Mouse (Mus musculus) lung, adult 2 months (tissue): ENCODE measurements around the gene Prkca. TPM values are rescaled to one million over a fixed set of nuclear protein-coding genes. Genes with fewer than 3 reads are reported as not detected.

Source experiments
- DNase-seq: peaks from one replicate; pipeline ENCODE4 v3.0.0; 2022
- H3K4me1 ChIP-seq: fragments of 200-500 bp; 2 replicates; pipeline ENCODE4 v1.6.1; 2011; ENCODE audit warnings: low read length; ENCODE audit not compliant: control insufficient read depth, insufficient read depth
- H3K4me3 ChIP-seq: fragments of 200-500 bp; replicated peaks from 2 replicates; pipeline ENCODE3; 2011; ENCODE audit warnings: low read depth, mild to moderate bottlenecking, control low read depth, low read length; ENCODE audit errors: extremely low read depth
- CTCF ChIP-seq: fragments of 200-500 bp; IDR thresholded peaks from 2 replicates; pipeline ENCODE4 v1.5.1; 2011; ENCODE audit warnings: mild to moderate bottlenecking, low read length, control low read depth; ENCODE audit not compliant: insufficient read depth
- POLR2A ChIP-seq: fragments of 200-500 bp; IDR thresholded peaks from 2 replicates; pipeline ENCODE4 v1.6.1; 2011; ENCODE audit warnings: low read depth, mild to moderate bottlenecking, control low read depth, low read length, borderline replicate concordance; ENCODE audit errors: extremely low read depth
- WGBS: fragments of 180-500 bp; shearing (Covaris S2); methylation state at CpG from one replicate; pipeline ENCODE4 v1.1.7; 2018; 5-methylcytosine and 5-hydroxymethylcytosine counted together
- polyA plus RNA-seq: library from polyadenylated mRNA; depleted of rRNA; stranded (reverse); fragments of >200 nt; gene quantifications from 2 replicates; pipeline ENCODE4 v1.2.3, GENCODE M21; 2012

Gene Prkca
- polyA plus RNA-seq, 1 experiment = 13.5 TPM

DNA sequence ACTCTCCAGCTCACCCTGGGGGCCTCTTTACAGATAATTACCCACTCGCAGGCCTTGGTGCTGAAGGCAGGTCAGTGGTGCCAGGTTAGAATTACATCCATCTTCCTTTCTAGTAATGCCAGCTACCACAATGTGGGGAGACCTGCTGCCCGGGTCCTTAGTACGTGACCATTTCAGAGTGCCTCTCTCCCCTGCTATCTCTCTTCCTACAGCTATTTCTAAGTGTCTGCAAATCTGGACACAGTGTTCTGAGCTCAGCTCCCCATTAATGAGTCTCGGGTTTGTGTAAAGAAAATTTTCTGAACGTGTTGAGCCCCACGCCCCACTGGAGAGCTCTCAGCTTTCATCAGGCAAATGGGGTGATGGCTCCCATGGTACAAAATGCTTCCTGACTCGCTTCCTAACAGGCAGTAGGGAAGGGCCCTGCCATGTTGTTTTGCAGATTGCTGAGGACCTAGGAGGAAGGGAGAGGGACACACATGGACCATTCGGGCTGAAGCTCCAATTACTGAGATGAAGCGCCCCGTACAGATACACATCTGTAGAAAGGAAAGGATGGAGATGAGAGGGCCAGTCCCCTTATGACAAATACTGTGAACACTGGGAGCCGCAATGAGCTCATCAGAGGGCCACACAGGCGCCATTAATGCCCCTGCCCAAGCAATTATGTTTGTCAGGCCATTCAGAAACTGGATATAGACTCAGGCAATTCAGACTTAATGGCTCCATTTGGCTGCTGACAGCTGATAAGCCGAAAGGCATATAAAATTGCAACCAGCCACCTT, 386.0 kb downstream of the Prkca start:
- no peaks in the 10 kb centered on the region for H3K4me1 ChIP-seq
- DNase-seq = no peak
- H3K4me3 ChIP-seq = no peak overlapping the region
- TF ChIP-seq POLR2A = no peak
- no peak for TF ChIP-seq CTCF
- WGBS = 83% methylated on average over 13 of the region's 13 CpGs

DNA sequence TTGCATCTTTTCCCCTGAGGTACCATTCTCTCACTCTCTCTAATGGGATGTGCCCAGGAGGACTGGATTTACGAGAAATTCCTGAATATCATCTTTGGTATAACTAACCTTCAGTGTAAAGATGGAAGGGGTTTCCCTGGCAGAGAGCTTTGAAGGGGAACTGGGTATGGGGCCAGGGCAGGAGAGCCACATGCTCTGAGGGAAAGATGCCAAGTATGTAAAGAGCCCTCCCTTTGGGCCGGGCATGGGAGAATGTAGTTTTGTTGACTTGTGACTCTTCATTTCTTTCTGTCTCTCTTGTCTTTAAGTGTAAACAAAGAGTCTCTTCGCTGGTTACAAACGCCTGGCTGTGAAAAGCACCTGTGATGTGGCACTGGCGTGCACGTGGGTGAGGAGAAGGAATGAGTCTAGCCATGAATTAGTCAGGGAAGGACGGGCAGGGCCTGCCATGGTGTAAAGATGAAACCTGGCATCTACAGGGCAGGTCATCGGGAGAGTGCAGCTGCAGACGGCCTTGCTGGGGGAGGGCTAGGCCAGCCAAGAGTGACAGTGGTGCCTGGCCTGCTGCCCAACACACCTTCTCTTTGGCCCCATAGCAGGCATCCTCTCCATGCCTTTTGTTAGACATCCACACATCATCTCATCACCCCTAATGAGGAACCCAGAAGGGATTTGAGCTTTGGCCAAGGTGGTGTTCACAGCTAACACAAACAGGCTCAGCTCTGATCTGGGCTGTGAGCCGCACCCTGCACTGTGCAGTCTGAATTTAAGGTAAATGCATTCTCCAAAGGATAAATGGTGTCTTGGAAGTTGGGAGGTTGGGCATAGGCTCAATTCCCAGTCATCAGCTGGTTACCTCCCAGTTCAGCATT, 388.3 kb downstream of the Prkca start:
- H3K4me3 ChIP-seq = no peak overlapping the region
- no peak for TF ChIP-seq POLR2A
- TF ChIP-seq CTCF = no peak
- no peak for DNase-seq

DNA sequence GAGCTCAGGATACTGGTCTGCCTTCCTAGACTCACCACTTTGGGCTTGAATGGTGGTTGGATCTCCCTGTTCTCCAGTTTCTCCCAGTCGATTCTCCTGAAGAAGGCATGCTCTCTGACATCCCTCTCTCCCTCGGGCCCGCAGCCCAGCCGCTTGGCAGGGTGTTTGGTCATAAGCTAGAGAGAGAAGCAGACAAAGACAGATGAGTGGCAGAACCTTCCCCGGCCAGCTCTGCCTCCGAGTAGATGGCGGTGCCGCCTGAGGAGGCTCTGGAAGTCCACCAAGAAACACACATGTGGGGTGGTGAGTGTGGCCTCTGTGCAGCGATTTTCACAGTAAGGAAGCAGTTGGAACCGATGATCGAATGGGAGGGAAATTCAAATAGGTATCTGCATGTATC, 392.3 kb downstream of the Prkca start:
- Histone ChIP-seq H3K4me1 (no peaks in the 10 kb centered on the region), H3K4me3 (no peak overlapping the region)
- no peak for DNase-seq
- WGBS = 78% methylated on average over 11 of the region's 11 CpGs
- no peak for TF ChIP-seq CTCF
- no peak for TF ChIP-seq POLR2A

More for the DNA sequence above, 388.3 kb downstream of the Prkca start:
- no peaks in the 10 kb centered on the region for H3K4me1 ChIP-seq
- 76% methylated on average over 10 of the region's 10 CpGs for WGBS

DNA sequence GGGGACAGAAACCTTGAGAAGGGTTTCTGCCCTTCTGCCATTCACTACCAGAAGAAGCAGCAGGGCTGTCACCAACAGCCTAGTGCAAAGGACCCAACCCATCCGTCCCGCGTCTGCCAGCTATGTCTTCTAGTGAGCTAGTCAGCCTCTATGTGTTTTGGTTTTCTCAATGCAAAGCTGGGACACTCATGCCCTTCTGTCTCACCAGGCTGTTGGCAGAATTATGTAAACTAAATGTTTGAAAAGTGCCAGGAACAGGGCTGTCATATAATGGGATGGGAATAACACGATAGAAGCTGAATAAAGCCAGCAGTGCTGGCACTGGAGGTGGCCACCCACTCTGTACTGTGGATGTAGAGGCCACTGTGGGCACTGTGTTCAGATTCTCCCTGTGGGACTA, 393.1 kb downstream of the Prkca start:
- TF ChIP-seq POLR2A (no peak), CTCF (no peak)
- WGBS = 87% methylated on average over 4 of the region's 4 CpGs

DNA sequence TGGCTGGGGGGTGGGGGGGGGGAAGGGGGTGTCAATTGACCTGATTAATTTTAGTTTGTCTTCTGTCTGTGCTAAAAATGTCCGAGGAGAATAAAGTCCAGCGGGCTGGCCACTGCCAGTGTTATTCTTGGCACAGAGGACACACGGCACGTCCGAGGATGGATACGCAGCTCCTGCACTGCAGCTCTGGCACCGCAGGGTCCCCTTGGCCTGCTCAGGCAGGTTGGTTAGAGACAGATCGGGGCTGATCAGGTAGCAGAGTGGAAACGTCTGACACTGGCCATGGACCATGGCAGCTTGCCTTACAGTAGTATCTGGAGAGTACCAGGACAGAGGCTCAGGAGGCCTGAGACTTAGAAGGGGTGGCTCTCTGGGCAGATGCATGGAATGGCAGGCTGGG, 393.5 kb downstream of the Prkca start:
- WGBS = 68% methylated on average over 9 of the region's 9 CpGs
- no peak for TF ChIP-seq CTCF
- TF ChIP-seq POLR2A = no peak
- H3K4me1 ChIP-seq = no peaks in the 10 kb centered on the region
- DNase-seq = no peak
- H3K4me3 ChIP-seq = no peak overlapping the region

More for the DNA sequence above, 393.1 kb downstream of the Prkca start:
- Histone ChIP-seq H3K4me3 (no peak overlapping the region), H3K4me1 (no peaks in the 10 kb centered on the region)
- no peak for DNase-seq

DNA sequence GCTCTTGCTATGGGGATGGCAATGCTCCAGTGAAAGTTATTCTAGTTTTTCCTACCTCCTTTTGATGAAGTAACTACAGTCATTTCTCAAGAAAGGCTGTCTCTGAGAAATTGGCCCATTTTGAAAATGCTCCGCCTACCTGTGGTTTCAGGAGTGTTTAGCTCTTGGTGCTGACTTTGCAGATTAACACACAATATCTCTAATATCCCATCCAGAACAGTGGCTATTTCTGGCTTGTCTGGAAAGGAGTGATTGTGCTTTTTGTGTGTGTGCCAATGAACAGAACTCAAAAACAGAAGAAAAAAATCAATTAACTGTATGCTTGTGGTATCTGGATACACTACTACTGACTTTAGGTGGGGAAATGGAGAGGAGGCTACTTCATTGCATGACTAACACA, 395.8 kb downstream of the Prkca start:
- 90% methylated on average over 1 of the region's 1 CpGs for WGBS
- H3K4me1 ChIP-seq = no peaks in the 10 kb centered on the region
- H3K4me3 ChIP-seq = no peak overlapping the region
- TF ChIP-seq CTCF = no peak
- no peak for TF ChIP-seq POLR2A
- DNase-seq = no peak

DNA sequence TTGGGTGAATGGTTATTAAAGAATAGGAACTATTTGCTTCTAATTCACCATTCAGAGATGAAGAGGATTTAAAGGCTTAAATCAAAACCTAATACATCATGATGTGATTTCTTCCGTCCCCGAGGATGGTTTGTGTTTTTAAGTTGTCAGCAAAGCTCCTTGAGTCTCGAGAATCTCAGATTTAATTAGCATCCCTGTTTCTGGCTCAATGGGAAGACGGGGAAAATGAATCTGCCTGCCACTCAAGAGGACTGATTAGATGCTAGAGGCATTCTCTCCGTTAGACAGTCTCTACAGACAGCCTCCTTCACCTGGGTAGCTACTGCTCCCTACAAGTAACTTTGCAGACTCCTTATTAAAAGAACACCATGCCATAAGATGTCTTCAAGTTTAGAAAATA, 396.9 kb downstream of the Prkca start:
- Histone ChIP-seq H3K4me1 (no peaks in the 10 kb centered on the region), H3K4me3 (no peak overlapping the region)
- DNase-seq = no peak
- WGBS = 73% methylated on average over 5 of the region's 5 CpGs
- TF ChIP-seq CTCF (no peak), POLR2A (no peak)

DNA sequence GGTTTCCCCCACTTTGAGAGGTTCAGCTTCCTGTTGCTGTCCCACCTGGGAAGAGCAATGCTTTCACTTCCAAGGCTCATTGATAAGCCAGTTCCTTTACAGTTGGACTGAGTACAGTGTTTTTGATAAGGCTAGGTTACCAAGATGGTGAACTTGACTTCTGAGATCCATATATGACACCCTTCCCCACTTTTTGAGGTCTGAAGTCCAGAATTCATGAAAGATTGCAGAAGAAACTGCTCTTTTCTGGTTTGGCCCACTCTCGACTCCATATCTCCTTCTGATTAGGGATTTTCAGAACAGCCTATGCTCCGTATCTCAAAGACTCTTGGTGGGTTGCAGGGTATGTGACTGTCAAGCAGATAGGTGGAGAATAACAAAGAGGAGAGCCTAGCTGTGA, 406.8 kb downstream of the Prkca start:
- TF ChIP-seq CTCF = no peak
- TF ChIP-seq POLR2A = no peak
- no peak overlapping the region for H3K4me3 ChIP-seq
- WGBS = 76% methylated on average over 2 of the region's 2 CpGs
- no peaks in the 10 kb centered on the region for H3K4me1 ChIP-seq
- no peak for DNase-seq

DNA sequence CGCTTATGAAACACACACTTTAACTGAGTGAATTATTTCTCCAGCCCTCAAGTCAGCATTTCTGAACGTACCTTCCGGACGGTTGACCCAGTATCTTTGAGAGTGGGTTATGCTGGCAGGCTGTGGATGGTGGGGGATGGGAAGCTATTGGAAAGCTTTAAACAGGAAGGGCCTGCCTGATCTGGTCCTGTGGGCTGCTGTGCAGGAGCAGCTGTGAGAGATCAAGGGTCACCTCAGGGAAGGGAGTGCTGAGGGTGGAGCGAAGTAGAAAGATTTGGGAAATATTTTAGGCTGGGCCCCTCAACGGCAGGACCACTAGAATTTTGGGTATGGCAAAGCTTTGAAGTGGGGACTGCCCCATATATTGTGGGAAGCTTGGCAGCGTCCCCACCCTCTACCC, 412.0 kb downstream of the Prkca start:
- DNase-seq = no peak
- Histone ChIP-seq H3K4me1 (no peaks in the 10 kb centered on the region), H3K4me3 (no peak overlapping the region)
- WGBS = 51% methylated on average over 7 of the region's 7 CpGs
- no peak for TF ChIP-seq POLR2A
- TF ChIP-seq CTCF = no peak
